Mouse (Mus musculus) liver, embryonic 11.5 days (tissue): ENCODE data around the gene Eif3k. TPM values are rescaled to one million over a fixed set of nuclear protein-coding genes. Genes with fewer than 3 reads are reported as not detected.

Source experiments
- ATAC-seq: fragments of 200-750 bp; cut with Nextera tagmentation; replicated peaks from 2 replicates; pipeline ENCODE4 v1.8.0; 2017; ENCODE audit warnings: moderate number of reproducible peaks, mild to moderate bottlenecking, moderate TSS enrichment, moderate library complexity; ENCODE audit not compliant: low FRiP score
- DNase-seq: peaks from one replicate; pipeline ENCODE4 v3.0.0-alpha.2; 2017; ENCODE audit warnings: low spot score
- H3K27ac ChIP-seq: fragments of 300-500 bp; sonication (generic); 2 replicates; pipeline ENCODE4 v1.5.1; 2014; ENCODE audit warnings: mild to moderate bottlenecking, low read depth, low read length, control low read depth
- H3K27me3 ChIP-seq: fragments of 300-500 bp; sonication (generic); replicated peaks from 2 replicates; pipeline ENCODE4 v1.6.1; 2014; ENCODE audit warnings: low read length, mixed read lengths; ENCODE audit not compliant: control insufficient read depth, insufficient read depth
- H3K36me3 ChIP-seq: fragments of 300-500 bp; sonication (generic); 2 replicates; pipeline ENCODE4 v1.6.1; 2014; ENCODE audit warnings: mild to moderate bottlenecking, low read length, moderate library complexity, mixed read lengths; ENCODE audit not compliant: control insufficient read depth, insufficient read depth
- H3K4me1 ChIP-seq: fragments of 300-500 bp; sonication (generic); replicated peaks from 2 replicates; pipeline ENCODE4 v1.6.1; 2014; ENCODE audit warnings: low read length, mixed read lengths; ENCODE audit not compliant: control insufficient read depth, insufficient read depth
- H3K4me2 ChIP-seq: fragments of 300-500 bp; sonication (generic); 2 replicates; pipeline ENCODE4 v1.6.1; 2014; ENCODE audit warnings: mild to moderate bottlenecking, control low read depth, moderate library complexity
- H3K4me3 ChIP-seq: fragments of 300-500 bp; sonication (generic); 2 replicates; pipeline ENCODE4 v1.5.1; 2014; ENCODE audit warnings: low read depth, low read length, control low read depth
- H3K9ac ChIP-seq: fragments of 300-500 bp; sonication (generic); 2 replicates; pipeline ENCODE4 v1.6.1; 2014; ENCODE audit warnings: low read depth, low read length, control low read depth
- H3K9me3 ChIP-seq: fragments of 300-500 bp; sonication (generic); 2 replicates; pipeline ENCODE4 v1.6.1; 2016; ENCODE audit warnings: low read length, inconsistent platforms, mixed read lengths; ENCODE audit not compliant: control insufficient read depth
- WGBS: fragments of 180-500 bp; shearing (Covaris S2); extraction: QIAGEN DNeasy Blood & Tissue Kit; methylation state at CpG from one replicate; pipeline ENCODE4 v1.1.7; 2014; 5-methylcytosine and 5-hydroxymethylcytosine counted together
- polyA plus RNA-seq: library from polyadenylated mRNA; unstranded; fragments of >200 nt; fragmentation: Nextera tagmentation; extraction: Ambion mirVana; gene quantifications from 2 replicates; pipeline ENCODE4 v1.2.1, GENCODE M21; 2014

Eif3k gene
- polyA plus RNA-seq, 1 experiment from 2014 or later = 425 TPM

DNA sequence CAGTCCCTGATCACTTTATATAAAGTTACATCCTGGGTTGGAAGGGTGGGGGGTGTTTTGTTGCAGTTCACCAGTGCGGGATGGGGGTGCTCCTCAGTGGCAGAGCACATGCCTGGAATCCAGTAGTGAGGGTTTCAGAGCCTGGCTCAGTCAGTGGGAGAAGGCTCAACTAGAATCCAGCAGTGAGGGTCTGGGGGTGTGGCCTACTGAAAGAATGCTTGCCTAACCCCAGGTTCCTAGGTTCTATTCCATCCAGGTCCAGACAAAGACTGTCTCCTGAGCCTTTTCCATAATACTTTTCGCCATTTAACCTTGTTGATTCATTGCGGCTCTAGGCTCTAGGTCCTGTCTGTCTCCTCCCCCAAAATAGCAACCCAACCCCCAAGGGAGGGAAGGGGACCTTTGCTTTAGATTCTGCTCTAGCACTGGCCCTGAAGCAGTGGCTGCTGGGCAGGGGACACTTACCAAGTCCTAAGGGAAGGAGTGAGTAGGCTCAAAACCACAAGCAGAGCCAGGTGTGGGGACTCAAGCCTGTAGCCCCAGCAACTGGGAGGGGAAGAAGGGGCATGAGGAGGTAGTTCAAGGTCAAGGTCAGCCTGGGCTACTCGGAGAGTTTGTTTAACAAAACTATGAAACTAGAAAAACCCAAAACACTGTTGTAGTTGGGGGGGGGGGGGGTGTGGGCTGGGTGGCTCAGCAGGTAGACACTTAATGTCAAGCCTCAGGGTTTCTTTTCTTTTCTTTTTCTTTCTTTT lies 14.7 kb downstream of the Eif3k start:
- Histone ChIP-seq H3K9ac (no peak overlapping the region), H3K27me3 (no peaks in the 10 kb centered on the region), H3K4me2 (no peak overlapping the region), H3K36me3 (peaks cover 10% of the 10 kb centered on the region), H3K27ac (no peak overlapping the region), H3K4me1 (0 out of 2 replicates have a peak, but pooled peaks cover 3% of the 10 kb centered on the region), H3K4me3 (no peak overlapping the region), H3K9me3 (no peaks in the 10 kb centered on the region)
- no peak for ATAC-seq
- WGBS = 66% methylated on average over 4 of the region's 4 CpGs
- DNase-seq = no peak

DNA sequence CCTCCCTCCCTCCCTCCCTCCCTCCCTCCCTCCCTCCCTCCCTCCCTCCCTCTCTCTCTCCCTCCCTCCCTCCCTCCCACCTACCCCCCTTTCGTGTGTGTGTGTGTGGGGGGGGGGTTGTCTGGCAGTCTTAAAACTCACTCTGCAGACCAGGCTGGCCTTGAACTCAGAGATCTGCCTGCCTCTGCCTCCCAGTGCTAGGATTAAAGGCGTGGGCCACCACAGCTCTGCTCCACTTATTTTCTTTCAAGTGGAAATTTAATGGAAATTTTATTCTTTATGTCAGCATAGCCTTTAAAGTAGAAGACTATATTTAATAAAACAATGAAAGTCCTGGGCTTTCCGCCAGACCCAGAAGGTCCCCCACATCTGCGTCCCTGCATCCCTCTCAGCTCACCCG lies 15.5 kb downstream of the Eif3k start:
- H3K36me3 ChIP-seq = peaks cover 4% of the 10 kb centered on the region
- H3K27ac ChIP-seq = no peak overlapping the region
- H3K27me3 ChIP-seq = no peaks in the 10 kb centered on the region
- no peak overlapping the region for H3K9ac ChIP-seq
- 0 out of 2 replicates have a peak, but pooled peaks cover 3% of the 10 kb centered on the region for H3K4me1 ChIP-seq
- ATAC-seq (no peak), DNase-seq (no peak)
- H3K4me2 ChIP-seq = no peak overlapping the region
- no peaks in the 10 kb centered on the region for H3K9me3 ChIP-seq
- no peak overlapping the region for H3K4me3 ChIP-seq
- 89% methylated on average over 4 of the region's 5 CpGs for WGBS

DNA sequence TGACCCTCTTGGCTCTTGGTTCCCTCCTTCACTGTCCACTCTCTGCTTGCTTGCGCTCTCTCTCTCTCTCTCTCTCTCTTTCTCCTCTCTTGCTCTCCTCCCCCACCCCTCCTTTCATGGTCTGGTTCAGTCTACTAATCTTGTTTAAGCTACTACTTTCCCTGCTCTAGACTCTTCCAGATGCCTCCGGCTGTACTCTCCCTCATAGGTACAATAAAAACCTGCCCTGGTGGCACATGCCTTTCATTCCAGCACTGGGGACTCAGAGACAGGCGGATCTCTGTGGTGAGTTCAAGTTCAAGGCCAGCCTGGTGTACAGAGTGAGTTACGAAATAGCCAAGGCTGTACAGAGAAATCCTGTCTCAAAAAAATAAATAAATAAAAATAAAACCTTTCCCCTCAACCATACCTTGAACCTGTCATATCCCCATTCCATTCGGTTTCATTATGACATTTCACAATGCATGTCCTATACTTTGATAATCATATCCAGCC lies 16.3 kb downstream of the Eif3k start:
- no peaks in the 10 kb centered on the region for H3K27me3 ChIP-seq
- H3K4me2 ChIP-seq = no peak overlapping the region
- no peak overlapping the region for H3K4me3 ChIP-seq
- H3K9me3 ChIP-seq = no peaks in the 10 kb centered on the region
- H3K4me1 ChIP-seq = peaks cover 8% of the 10 kb centered on the region
- DNase-seq = no peak
- WGBS = 86% methylated on average over 5 of the region's 5 CpGs
- H3K9ac ChIP-seq = 0 out of 2 replicates have a peak overlapping the region, but pooled peaks have one; percentile 11
- H3K36me3 ChIP-seq = no peaks in the 10 kb centered on the region
- ATAC-seq = no peak
- H3K27ac ChIP-seq = no peak overlapping the region

DNA sequence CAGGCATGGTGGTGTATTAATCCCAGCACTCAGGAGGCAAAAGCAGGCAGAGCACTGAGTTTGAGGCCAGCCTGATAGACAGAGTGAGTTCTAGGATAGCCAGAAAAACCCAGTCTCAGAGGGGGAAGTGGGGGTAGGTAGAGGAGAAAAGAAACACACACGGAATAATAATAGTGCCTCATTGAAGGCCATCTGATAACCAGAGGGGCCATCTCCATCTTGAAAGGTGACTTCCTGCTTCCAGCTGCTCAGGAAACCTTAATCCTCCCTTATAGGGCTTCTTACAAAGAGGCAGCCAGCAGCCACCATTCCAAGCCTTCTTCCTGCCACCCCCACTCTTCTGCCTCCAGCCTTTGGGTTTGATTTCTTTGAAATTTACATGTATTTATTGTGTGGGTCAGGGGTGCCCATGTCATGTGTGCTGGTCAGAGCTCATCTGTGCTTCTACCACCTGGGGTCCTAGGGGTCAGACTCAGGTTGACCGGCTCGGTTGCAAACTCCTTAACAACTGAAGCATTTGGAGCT lies 18.2 kb downstream of the Eif3k start:
- no peak overlapping the region for H3K9ac ChIP-seq
- H3K4me1 ChIP-seq = peaks cover 27% of the 10 kb centered on the region
- H3K36me3 ChIP-seq = no peaks in the 10 kb centered on the region
- no peak overlapping the region for H3K4me3 ChIP-seq
- DNase-seq = no peak
- no peak for ATAC-seq
- H3K27ac ChIP-seq = no peak overlapping the region
- H3K4me2 ChIP-seq = no peak overlapping the region
- H3K27me3 ChIP-seq = no peaks in the 10 kb centered on the region
- WGBS = 71% methylated on average over 3 of the region's 3 CpGs
- H3K9me3 ChIP-seq = no peaks in the 10 kb centered on the region

DNA sequence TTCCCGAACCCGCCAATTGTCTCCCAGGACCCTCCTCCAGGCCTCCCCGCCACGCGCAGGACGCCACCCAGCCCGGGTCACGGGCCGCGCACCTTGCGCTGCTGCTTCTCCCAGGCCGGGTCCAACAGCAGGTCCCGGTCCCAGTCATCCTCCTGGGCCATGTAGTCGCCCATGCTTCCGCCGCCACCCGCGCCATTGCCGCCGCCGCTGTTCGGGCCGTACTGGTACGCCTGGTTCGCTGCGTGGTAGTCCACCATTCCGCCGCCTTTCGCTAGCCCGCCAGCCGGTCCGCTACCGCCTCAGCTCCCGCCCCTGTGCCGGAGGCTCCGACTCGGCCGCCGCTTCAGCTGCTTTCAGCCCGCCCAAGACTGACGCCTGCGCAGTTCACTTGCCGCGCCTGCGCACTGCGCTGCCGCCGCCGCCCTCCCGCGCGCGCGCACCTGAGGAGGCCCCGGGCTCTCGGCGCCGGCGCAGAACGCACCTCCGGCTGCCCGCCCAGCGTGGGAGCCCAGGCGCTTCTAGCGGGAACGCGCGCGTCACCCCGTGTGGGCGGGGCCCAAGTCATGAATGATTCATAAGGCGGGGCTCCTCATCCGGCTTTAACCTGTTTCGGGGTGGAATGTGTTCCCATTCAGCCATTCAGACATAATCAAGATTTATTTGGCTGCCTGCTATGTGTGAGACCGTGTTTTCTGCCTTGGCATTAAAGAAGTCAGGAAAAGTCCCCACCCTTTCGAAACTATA lies 19.6 kb downstream of the Eif3k start, which contains the start of gene Actn4:
Actn4 (minus strand) TSS at position 414 of the 744 bp plus-strand sequence.
- Histone ChIP-seq H3K4me3 (peak within 1 kb of the TSS; percentile 98), H3K9ac (peak within 1 kb of the TSS; percentile 99), H3K36me3 (no peaks in the 10 kb centered on the region), H3K27ac (peak within 1 kb of the TSS; percentile 86), H3K4me2 (peak within 1 kb of the TSS; percentile 98), H3K9me3 (no peaks in the 10 kb centered on the region), H3K4me1 (peaks cover 41% of the 10 kb centered on the region), H3K27me3 (no peaks in the 10 kb centered on the region)
- WGBS = under 1% methylated on average over 76 of the region's 76 CpGs
- ATAC-seq (peak; percentile 90), DNase-seq (peak; percentile 99)

DNA sequence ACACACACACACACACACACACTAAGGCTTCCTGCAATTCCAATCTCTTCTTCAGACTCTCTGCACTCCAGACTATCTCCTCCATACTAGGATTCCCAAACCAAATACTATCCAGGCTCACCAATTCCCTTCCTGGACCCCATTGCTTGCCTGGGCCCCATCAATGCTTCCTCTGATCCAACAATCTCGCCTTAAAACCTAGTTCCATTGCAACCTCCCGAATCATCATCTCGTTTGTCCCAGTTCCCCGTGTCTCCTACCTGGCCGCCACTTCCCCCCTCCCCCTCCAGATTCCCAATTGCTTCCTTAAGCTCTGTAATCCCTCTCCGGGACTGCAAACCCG lies 20.1 kb downstream of the Eif3k start:
- H3K27ac ChIP-seq = peak overlapping the region; percentile 86
- H3K27me3 ChIP-seq = no peaks in the 10 kb centered on the region
- H3K9ac ChIP-seq = peak overlapping the region; percentile 99
- peak overlapping the region; percentile 98 for H3K4me3 ChIP-seq
- H3K4me2 ChIP-seq = peak overlapping the region; percentile 98
- ATAC-seq (no peak), DNase-seq (no peak)
- WGBS = 1% methylated on average over 7 of the region's 7 CpGs
- H3K36me3 ChIP-seq = no peaks in the 10 kb centered on the region
- no peaks in the 10 kb centered on the region for H3K9me3 ChIP-seq
- H3K4me1 ChIP-seq = peaks cover 44% of the 10 kb centered on the region

DNA sequence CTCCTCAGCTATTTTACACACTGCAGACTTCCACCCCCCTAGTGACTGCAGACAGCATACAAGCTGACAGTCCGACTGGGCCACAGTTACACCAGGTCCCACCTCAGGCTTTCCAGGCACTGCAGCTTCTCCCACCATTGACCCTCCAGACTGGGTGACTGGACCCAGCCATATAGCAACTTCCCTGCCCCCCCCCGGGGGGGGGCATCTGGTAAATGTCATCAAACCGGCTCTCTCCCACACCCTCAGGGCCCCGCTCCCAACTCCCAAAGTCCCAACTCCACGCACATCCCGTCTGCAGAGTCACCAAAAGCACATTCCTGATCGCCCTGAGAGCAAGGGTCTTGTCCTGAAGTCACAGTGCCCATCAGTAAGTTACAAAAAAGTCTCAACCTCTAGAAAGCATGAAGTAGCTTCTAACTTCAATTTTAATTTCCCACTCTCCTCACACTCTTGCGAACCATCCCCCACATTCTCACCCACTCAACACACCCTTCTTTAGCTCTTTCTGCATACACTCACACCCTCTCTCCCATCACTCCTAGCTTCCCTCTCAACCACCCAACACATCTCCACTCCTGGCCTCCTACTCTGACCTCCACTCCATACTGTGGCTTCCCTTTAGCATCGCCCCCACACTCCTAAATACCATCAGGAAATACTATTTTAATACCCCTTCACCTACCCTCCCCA lies 21.2 kb downstream of the Eif3k start:
- H3K27ac ChIP-seq = peak overlapping the region; percentile 62
- H3K4me3 ChIP-seq = peak overlapping the region; percentile 98
- no peaks in the 10 kb centered on the region for H3K9me3 ChIP-seq
- DNase-seq (no peak), ATAC-seq (no peak)
- no peaks in the 10 kb centered on the region for H3K27me3 ChIP-seq
- H3K9ac ChIP-seq = peak overlapping the region; percentile 99
- peaks cover 2% of the 10 kb centered on the region; the same call in 1 of the 2 replicates for H3K36me3 ChIP-seq
- peaks cover 55% of the 10 kb centered on the region for H3K4me1 ChIP-seq
- WGBS = 27% methylated on average over 9 of the region's 9 CpGs
- H3K4me2 ChIP-seq = peak overlapping the region; percentile 98

DNA sequence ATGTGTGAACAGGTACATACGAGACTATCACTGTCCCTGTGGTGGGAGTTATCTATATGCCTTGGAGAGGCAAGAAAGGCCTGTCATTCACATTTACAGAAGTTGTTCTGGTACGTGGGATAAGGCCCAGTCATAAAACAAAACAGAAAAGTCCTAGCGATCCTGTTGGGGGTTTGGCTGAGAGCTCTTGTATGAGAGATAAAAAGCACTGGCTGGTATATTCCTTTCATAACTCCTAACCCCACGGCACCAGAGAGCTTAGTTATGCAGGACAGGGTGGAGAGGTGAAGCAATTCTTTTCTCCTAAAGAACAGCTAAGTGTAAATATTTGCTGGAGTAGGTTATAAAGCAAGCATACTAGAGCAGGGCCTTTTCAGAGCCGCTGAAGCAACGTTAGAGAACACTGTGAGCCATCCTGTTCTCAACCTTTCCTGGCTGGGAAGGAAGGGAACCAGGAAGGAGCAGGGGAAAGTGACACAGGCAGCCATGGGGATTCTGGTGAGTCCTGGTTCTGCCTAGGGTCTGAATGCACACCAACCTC lies 22.1 kb downstream of the Eif3k start:
- peak overlapping the region; percentile 98 for H3K4me2 ChIP-seq
- 11% methylated on average over 6 of the region's 6 CpGs for WGBS

More for the DNA sequence above, 22.1 kb downstream of the Eif3k start:
- Histone ChIP-seq H3K27ac (peak overlapping the region; percentile 62), H3K9me3 (no peaks in the 10 kb centered on the region), H3K36me3 (peaks cover 6% of the 10 kb centered on the region; the same call in 1 of the 2 replicates), H3K4me3 (peak overlapping the region; percentile 98), H3K4me1 (peaks cover 64% of the 10 kb centered on the region), H3K27me3 (no peaks in the 10 kb centered on the region), H3K9ac (peak overlapping the region; percentile 99)
- peak; percentile 19 for ATAC-seq
- no peak for DNase-seq
